Mouse (Mus musculus) limb, embryonic 15.5 days (tissue): ENCODE measurements around the gene Rhoc. TPM values are rescaled to one million over a fixed set of nuclear protein-coding genes. Genes with fewer than 3 reads are reported as not detected.

ENCODE experiments used
- ATAC-seq: fragments of 200-750 bp; cut with Nextera tagmentation; 2 replicates; pipeline ENCODE4 v1.8.0; 2017; ENCODE audit warnings: low read depth, moderate TSS enrichment; ENCODE audit not compliant: insufficient number of reproducible peaks, low FRiP score, low TSS enrichment
- H3K27ac ChIP-seq: fragments of 300-500 bp; sonication (generic); 2 replicates; pipeline ENCODE4 v1.5.1; 2015; ENCODE audit warnings: moderate library complexity, mild to moderate bottlenecking, inconsistent platforms
- H3K27me3 ChIP-seq: fragments of 300-500 bp; sonication (generic); 2 replicates; pipeline ENCODE4 v1.6.1; 2015; ENCODE audit warnings: inconsistent platforms
- H3K36me3 ChIP-seq: fragments of 300-500 bp; sonication (generic); 2 replicates; pipeline ENCODE4 v1.6.1; 2015; ENCODE audit warnings: inconsistent platforms
- H3K4me1 ChIP-seq: fragments of 300-500 bp; sonication (generic); 2 replicates; pipeline ENCODE4 v1.6.1; 2015; ENCODE audit warnings: inconsistent platforms
- H3K4me2 ChIP-seq: fragments of 300-500 bp; sonication (generic); 2 replicates; pipeline ENCODE4 v1.6.1; 2015; ENCODE audit warnings: mild to moderate bottlenecking, inconsistent platforms
- H3K4me3 ChIP-seq: fragments of 300-500 bp; sonication (generic); 2 replicates; pipeline ENCODE4 v1.5.1; 2015; ENCODE audit warnings: mild to moderate bottlenecking, inconsistent platforms
- H3K9ac ChIP-seq: fragments of 300-500 bp; sonication (generic); 2 replicates; pipeline ENCODE4 v1.6.1; 2015; ENCODE audit warnings: inconsistent platforms
- H3K9me3 ChIP-seq: fragments of 300-500 bp; sonication (generic); 2 replicates; pipeline ENCODE4 v1.6.1; 2016; ENCODE audit warnings: inconsistent platforms
- WGBS: fragments of 180-500 bp; shearing (Covaris S2); methylation state at CpG from one replicate; pipeline ENCODE4 v1.1.7; 2015; 5-methylcytosine and 5-hydroxymethylcytosine counted together
- polyA plus RNA-seq: library from polyadenylated mRNA; unstranded; fragments of >200 nt; fragmentation: Nextera tagmentation; extraction: Ambion mirVana; gene quantifications from 2 replicates; pipeline ENCODE4 v1.2.1, GENCODE M21; 2015

Rhoc gene
- polyA plus RNA-seq, 1 experiment from 2014 or later = 193 TPM

DNA sequence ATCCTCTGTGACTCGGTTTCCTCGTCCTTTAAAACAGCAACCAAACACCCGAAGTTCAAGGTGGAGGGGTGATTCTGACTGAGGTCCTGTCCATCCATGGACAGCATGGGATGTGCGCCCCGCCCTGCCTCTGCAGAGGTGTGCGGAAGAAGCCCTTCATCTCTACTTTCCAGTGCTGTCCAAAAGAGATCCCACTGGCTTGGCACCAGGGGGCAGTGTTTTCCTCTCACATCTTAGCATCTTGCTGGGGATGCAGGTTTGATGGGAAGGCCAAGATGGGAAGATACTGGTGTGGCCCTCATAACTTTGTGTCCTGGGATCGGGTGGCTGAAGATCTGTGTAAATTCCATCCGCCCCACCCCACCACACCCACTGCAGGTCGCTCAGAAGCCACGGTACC is 18.1 kb upstream of the Rhoc start:
- 60% methylated on average over 10 of the region's 10 CpGs for WGBS
- no peak for ATAC-seq
- H3K4me2 ChIP-seq = no peak overlapping the region
- H3K27ac ChIP-seq = no peak overlapping the region
- H3K36me3 ChIP-seq = no peaks in the 10 kb centered on the region
- H3K27me3 ChIP-seq = no peaks in the 10 kb centered on the region
- no peaks in the 10 kb centered on the region for H3K9me3 ChIP-seq
- H3K4me3 ChIP-seq = no peak overlapping the region
- H3K4me1 ChIP-seq = peaks cover 14% of the 10 kb centered on the region
- no peak overlapping the region for H3K9ac ChIP-seq

DNA sequence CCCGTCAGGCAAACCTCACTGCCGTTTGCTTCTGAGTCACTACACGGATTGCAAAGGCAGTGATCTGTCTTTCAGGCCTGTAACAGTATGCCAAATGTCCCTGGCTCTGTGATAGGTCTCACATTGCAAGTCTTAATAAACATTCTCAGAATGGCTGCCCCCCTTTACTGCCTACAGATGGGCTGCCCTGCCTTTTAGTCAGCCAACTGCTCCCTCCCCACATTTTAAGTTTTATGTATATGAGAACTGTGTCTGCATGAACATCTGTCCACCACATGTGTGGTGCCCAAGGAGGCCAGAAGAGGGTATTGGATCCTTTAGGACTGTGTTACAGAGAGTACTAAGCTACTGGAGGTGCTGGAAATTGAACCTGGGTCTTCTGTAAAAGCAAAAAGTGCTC is 17.3 kb upstream of the Rhoc start:
- peaks cover 14% of the 10 kb centered on the region for H3K4me1 ChIP-seq
- H3K27ac ChIP-seq = no peak overlapping the region
- H3K27me3 ChIP-seq = 0 out of 2 replicates have a peak, but pooled peaks cover 4% of the 10 kb centered on the region
- H3K4me2 ChIP-seq = no peak overlapping the region
- no peak overlapping the region for H3K4me3 ChIP-seq
- WGBS = 19% methylated on average over 3 of the region's 3 CpGs
- H3K9me3 ChIP-seq = no peaks in the 10 kb centered on the region
- no peak overlapping the region for H3K9ac ChIP-seq
- 0 out of 2 replicates have a peak, but pooled peaks have one; percentile 22 for ATAC-seq
- H3K36me3 ChIP-seq = no peaks in the 10 kb centered on the region

GRCm38 (mm10) chr3:104771460-104771859 is 16.7 kb upstream of the Rhoc start:
- Histone ChIP-seq H3K4me2 (no peak overlapping the region), H3K27me3 (0 out of 2 replicates have a peak, but pooled peaks cover 9% of the 10 kb centered on the region), H3K36me3 (no peaks in the 10 kb centered on the region), H3K27ac (no peak overlapping the region), H3K4me3 (no peak overlapping the region), H3K9me3 (no peaks in the 10 kb centered on the region), H3K4me1 (peaks cover 14% of the 10 kb centered on the region), H3K9ac (no peak overlapping the region)
- 30% methylated on average over 6 of the region's 6 CpGs for WGBS
- no peak for ATAC-seq

DNA sequence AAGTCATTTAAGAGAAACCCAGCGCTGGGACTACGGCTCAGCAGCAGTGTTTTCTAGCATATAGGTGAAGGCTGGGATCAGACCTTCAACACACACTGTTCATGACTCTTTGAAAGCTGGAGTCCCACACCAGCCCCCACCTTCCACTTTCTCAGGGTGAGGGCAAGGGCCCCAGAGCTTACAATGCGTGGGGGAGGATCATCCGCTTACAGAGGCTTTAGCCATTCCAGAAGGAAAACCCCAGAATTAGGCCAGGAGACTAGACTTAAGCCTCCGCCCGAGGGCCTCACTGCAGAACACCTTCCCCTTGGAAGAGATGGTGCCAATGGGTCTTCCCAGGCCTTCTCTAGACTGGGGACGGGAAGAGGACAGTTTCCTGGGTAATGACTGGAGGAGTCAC is 14.9 kb upstream of the Rhoc start:
- Histone ChIP-seq H3K27ac (no peak overlapping the region), H3K4me1 (peaks cover 19% of the 10 kb centered on the region), H3K4me3 (no peak overlapping the region), H3K4me2 (no peak overlapping the region), H3K36me3 (no peaks in the 10 kb centered on the region), H3K9me3 (no peaks in the 10 kb centered on the region), H3K9ac (no peak overlapping the region), H3K27me3 (peaks cover 24% of the 10 kb centered on the region; the same call in 1 of the 2 replicates)
- no peak for ATAC-seq
- 60% methylated on average over 7 of the region's 7 CpGs for WGBS

DNA sequence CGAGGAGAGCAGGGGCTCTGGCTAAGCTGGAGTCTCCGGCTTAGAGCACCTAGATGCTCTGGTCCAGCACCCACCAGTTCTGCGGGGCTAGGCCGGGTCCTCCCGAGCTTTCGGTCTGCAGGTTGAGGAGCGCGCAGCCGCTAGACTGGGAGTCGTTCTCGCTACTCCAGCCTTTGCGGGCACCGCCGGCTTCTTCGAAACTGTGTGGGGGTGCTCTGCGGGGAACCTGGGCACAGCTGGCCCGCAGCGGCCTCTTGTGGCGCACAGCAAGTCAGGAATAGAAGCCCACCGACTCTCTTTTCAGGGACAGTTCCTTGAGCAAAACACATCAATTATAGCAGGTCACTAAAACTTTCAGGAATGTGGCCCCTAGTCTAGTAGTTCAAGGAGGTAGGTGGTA is 10.8 kb upstream of the Rhoc start:
- no peak overlapping the region for H3K27ac ChIP-seq
- WGBS = under 1% methylated on average over 20 of the region's 20 CpGs
- peak overlapping the region; percentile 72 for H3K4me2 ChIP-seq

DNA sequence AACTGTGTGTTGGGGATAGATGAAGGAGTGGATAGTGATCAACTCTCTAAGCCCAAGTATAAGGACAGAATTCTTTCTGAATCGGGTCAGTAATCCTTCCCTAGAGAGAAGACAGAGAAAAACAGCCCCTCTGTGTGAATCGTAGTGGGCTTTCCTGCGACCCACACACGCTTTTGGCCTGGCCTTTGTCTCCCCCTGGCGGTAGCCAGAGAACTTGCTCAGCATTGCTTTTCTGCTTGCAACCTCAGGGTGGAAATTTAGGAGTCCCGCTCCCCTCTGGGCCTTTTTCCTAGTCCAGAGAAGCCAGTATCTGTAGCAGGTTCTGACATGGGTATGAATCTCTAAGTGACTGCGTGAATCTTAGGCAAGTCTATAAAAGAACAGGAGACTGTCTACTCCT is 8.2 kb upstream of the Rhoc start:
- Histone ChIP-seq H3K4me3 (no peak overlapping the region), H3K36me3 (no peaks in the 10 kb centered on the region), H3K9me3 (no peaks in the 10 kb centered on the region), H3K27ac (no peak overlapping the region), H3K4me2 (no peak overlapping the region), H3K9ac (no peak overlapping the region), H3K27me3 (peaks cover 83% of the 10 kb centered on the region), H3K4me1 (peaks cover 31% of the 10 kb centered on the region)
- 1% methylated on average over 7 of the region's 7 CpGs for WGBS
- ATAC-seq = no peak

More for the DNA sequence above, 10.8 kb upstream of the Rhoc start:
- Histone ChIP-seq H3K27me3 (peaks cover 62% of the 10 kb centered on the region), H3K9ac (peak overlapping the region; percentile 31; the same call in 1 of the 2 replicates), H3K36me3 (no peaks in the 10 kb centered on the region), H3K9me3 (no peaks in the 10 kb centered on the region), H3K4me3 (peak overlapping the region; percentile 39), H3K4me1 (peaks cover 33% of the 10 kb centered on the region)
- no peak for ATAC-seq

DNA sequence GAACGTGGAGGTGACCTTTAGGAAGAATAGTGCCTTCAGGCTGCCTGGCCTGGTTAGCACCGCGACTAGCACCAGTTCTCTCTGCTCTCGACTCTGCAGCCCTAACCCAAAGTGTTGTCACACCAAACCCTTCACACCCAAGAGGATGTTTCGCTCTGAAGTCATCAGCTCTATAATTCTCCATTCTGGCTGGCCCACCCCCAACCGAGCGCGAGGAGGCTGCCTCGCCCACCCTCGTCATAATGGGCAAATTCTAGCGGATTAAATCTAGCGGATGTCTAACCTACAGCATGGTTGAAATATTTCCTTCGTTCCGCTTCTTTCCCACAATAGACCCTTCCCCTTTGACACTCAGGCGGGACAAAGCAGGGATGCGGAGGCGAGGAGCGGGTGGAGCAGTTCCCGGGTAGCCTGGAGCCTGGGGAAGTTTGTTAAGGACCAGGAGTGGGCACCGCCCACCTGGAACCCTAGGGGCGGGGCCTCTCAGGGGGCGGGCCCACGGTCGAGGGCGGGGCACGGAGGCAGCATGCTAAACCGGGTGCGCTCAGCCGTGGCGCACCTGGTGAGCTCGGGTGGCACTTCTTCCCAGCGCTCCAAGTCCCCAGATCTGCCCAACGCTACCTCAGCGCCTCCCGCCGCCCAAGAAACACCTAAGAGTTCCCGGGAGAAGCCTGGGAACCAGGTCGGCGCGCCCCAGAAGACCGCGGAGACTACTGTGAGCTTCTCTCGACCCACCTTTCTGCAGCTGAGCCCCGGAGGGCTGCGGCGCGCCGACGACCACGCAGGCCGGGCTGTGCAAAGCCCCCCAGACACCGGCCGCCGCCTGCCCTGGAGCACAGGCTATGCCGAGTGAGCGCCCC is 7.4 kb upstream of the Rhoc start, which contains the start of gene Ppm1j:
Gene Ppm1j (plus strand): TSS at position 496 of the 860 bp plus-strand sequence.
- H3K9me3 ChIP-seq = no peaks in the 10 kb centered on the region
- H3K36me3 ChIP-seq = no peaks in the 10 kb centered on the region
- peak; percentile 66 for ATAC-seq
- H3K27ac ChIP-seq = no peak within 1 kb of the TSS
- WGBS = 1% methylated on average over 56 of the region's 56 CpGs
- H3K4me3 ChIP-seq = peak within 1 kb of the TSS; percentile 52
- H3K9ac ChIP-seq = peak within 1 kb of the TSS; percentile 41
- H3K27me3 ChIP-seq = peaks cover 86% of the 10 kb centered on the region
- peak within 1 kb of the TSS; percentile 98 for H3K4me2 ChIP-seq
- H3K4me1 ChIP-seq = peaks cover 31% of the 10 kb centered on the region

DNA sequence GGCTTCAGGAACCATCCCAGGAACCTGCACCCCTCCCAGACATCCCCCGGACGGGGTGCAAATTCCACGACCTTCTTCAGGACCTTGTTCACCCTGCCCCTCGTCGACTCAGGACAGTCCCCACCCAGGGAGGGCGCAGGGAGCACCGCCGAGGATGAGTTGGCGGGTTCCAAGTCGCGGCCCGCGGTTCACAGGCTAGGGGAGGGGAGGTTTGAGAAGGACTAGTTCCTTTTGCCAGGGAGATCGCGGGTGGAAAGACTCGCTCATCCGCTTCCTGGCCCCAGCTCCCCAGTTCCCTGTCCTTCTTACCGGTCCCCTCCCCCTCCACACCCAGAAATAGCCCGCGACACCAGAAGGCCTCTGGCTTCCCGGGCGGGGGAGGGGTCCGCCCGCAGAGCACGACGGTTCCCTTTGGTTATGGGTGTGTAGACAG is 6.7 kb upstream of the Rhoc start, which contains the start of gene Fam19a3:
Gene Fam19a3 (minus strand): TSS at position 370 of the 433 bp plus-strand sequence.
- Histone ChIP-seq H3K4me3 (peak within 1 kb of the TSS; percentile 52), H3K36me3 (no peaks in the 10 kb centered on the region), H3K27ac (no peak within 1 kb of the TSS), H3K4me1 (peaks cover 31% of the 10 kb centered on the region), H3K4me2 (peak within 1 kb of the TSS; percentile 98), H3K9ac (peak within 1 kb of the TSS; percentile 41), H3K9me3 (no peaks in the 10 kb centered on the region), H3K27me3 (peaks cover 80% of the 10 kb centered on the region)
- no peak for ATAC-seq
- WGBS = under 1% methylated on average over 26 of the region's 26 CpGs

GRCm38 (mm10) chr3:104782061-104782681 is 6.0 kb upstream of the Rhoc start:
- H3K4me3 ChIP-seq = peak overlapping the region; percentile 52
- no peak overlapping the region for H3K27ac ChIP-seq
- WGBS = 21% methylated on average over 12 of the region's 12 CpGs
- peak overlapping the region; percentile 98 for H3K4me2 ChIP-seq
- peaks cover 28% of the 10 kb centered on the region for H3K4me1 ChIP-seq
- H3K9ac ChIP-seq = no peak overlapping the region
- no peaks in the 10 kb centered on the region for H3K36me3 ChIP-seq
- peaks cover 74% of the 10 kb centered on the region for H3K27me3 ChIP-seq
- no peak for ATAC-seq
- no peaks in the 10 kb centered on the region for H3K9me3 ChIP-seq

DNA sequence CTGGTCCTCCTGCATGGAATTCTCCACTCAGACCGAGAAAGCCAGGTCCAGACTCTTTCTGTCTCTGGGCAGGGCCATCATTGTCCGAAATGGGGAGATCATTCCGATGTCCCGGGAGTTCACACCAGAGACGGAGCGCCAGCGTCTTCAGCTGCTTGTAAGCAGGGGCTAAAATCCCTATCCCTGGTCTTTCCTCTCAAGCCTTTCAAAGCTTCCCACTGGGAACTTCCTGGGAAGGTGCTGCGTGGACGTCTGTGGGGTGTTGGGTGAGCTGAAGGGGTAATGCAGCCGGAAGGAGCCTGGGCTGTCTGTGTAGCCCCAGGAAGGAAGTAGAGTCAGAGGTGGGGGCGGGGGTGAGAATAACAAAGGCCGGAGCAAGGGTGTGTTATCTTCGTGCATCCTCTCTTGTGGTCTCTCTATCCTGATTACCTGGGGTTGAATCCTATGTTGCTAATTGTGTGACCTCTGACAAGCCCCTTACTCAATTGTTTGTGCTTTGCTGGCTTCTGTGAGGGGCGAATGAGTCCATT is 4.1 kb upstream of the Rhoc start:
- no peak overlapping the region for H3K9ac ChIP-seq
- WGBS = 43% methylated on average over 14 of the region's 14 CpGs
- peaks cover 29% of the 10 kb centered on the region for H3K4me1 ChIP-seq
- H3K4me2 ChIP-seq = no peak overlapping the region
- ATAC-seq = no peak
- no peaks in the 10 kb centered on the region for H3K36me3 ChIP-seq
- no peaks in the 10 kb centered on the region for H3K9me3 ChIP-seq
- peaks cover 58% of the 10 kb centered on the region for H3K27me3 ChIP-seq
- H3K27ac ChIP-seq = no peak overlapping the region
- H3K4me3 ChIP-seq = no peak overlapping the region

- Histone ChIP-seq H3K4me1 (peaks cover 31% of the 10 kb centered on the region), H3K27me3 (peaks cover 47% of the 10 kb centered on the region)
These were observed 2.9 kb upstream of the Rhoc start for GRCm38 (mm10) chr3:104785284-104785683.

More at GRCm38 (mm10) chr3:104785284-104785683, 2.9 kb upstream of the Rhoc start:
- H3K36me3 ChIP-seq = no peaks in the 10 kb centered on the region
- no peak overlapping the region for H3K9ac ChIP-seq
- WGBS = 87% methylated on average over 6 of the region's 6 CpGs
- no peak overlapping the region for H3K4me2 ChIP-seq
- no peak for ATAC-seq
- no peak overlapping the region for H3K27ac ChIP-seq
- no peak overlapping the region for H3K4me3 ChIP-seq
- H3K9me3 ChIP-seq = no peaks in the 10 kb centered on the region
